Mouse (Mus musculus) macrophage (primary cell): ENCODE measurements around the gene Rab43. TPM values are rescaled to one million over a fixed set of nuclear protein-coding genes. Genes with fewer than 3 reads are reported as not detected.

ENCODE experiments used
- H3K27ac ChIP-seq: fragments of 350-480 bp; formaldehyde crosslinking; 2 replicates; pipeline ENCODE4 v1.9.0; 2021
- H3K36me3 ChIP-seq: fragments of 350-480 bp; formaldehyde crosslinking; 2 replicates; pipeline ENCODE4 v1.9.0; 2021; ENCODE audit errors: inconsistent target
- H3K4me3 ChIP-seq: fragments of 350-480 bp; formaldehyde crosslinking; 2 replicates; pipeline ENCODE4 v1.9.0; 2021; ENCODE audit errors: inconsistent target
- H3K79me2 ChIP-seq: fragments of 350-480 bp; formaldehyde crosslinking; 2 replicates; pipeline ENCODE4 v1.9.0; 2021; ENCODE audit errors: inconsistent target
- whole genome bisulfite sequencing: methylation state at CpG from one replicate; pipeline ENCODE4 v1.1.7; 2026; ENCODE audit warnings: inconsistent platforms; ENCODE audit not compliant: missing documents; 5-methylcytosine and 5-hydroxymethylcytosine counted together
- polyA plus RNA-seq: library from polyadenylated mRNA; stranded (reverse); fragments of 250-400 nt; gene quantifications from 3 replicates; pipeline ENCODE4 v1.2.4, GENCODE M21; 2018; ENCODE audit warnings: inconsistent platforms

Rab43 gene
- polyA plus RNA-seq, 1 experiment from 2014 or later = 35.5 TPM

- Histone ChIP-seq H3K27ac (no peak overlapping the region), H3K79me2 (no peaks in the 10 kb centered on the region), H3K36me3 (no peaks in the 10 kb centered on the region), H3K4me3 (no peak overlapping the region)
- 75% methylated on average over 4 of the region's 4 CpGs for WGBS
Observed at GRCm38 (mm10) chr6:87763376-87764280, 48.3 kb downstream of the Rab43 start.

DNA sequence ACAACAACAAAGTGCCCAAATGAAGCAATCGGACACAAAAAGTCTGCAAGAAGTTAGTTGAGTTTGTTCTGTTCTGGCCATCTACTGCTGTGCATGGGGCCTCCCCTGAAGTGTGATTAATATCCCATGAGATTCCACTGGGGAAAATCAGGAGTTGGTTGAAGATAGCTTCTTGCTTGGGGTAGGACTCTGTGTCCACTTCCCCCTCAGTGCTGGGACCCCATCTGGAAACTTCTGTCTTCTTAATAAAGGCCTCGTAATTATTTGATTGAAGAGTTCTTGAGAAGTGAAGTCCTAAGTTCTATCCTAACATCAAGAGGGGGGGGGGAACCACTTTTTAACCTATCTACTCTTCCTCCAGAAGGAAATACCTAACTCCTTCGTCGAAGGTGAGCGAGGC lies 49.8 kb downstream of the Rab43 start:
- Histone ChIP-seq H3K79me2 (no peaks in the 10 kb centered on the region), H3K27ac (no peak overlapping the region), H3K36me3 (no peaks in the 10 kb centered on the region), H3K4me3 (no peak overlapping the region)
- WGBS = 73% methylated on average over 5 of the region's 5 CpGs

DNA sequence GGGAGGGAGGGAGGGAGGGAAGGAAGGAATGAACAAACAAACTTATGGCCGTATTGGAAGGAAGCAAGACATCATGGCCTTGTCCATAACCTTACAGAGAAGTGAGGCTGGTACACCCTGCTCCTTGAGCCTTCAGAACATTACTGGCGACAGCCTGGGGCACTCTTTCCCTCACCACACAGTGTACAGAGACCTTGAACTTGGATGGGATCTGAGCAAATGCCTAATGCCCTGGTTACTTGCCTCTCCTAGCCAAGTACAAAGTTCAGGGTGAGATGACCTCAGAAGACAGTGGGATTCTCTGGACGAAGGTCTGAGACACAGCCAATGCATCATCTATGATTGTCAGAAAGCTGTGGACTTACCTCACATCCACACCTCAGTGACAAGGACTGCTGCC lies 52.1 kb downstream of the Rab43 start:
- H3K36me3 ChIP-seq = no peaks in the 10 kb centered on the region
- no peaks in the 10 kb centered on the region for H3K79me2 ChIP-seq
- WGBS = 77% methylated on average over 3 of the region's 3 CpGs
- no peak overlapping the region for H3K27ac ChIP-seq
- H3K4me3 ChIP-seq = no peak overlapping the region

GRCm38 (mm10) chr6:87759404-87759803 lies 52.6 kb downstream of the Rab43 start:
- 100% methylated on average over 3 of the region's 3 CpGs for WGBS
- Histone ChIP-seq H3K79me2 (no peaks in the 10 kb centered on the region), H3K36me3 (no peaks in the 10 kb centered on the region), H3K27ac (no peak overlapping the region), H3K4me3 (no peak overlapping the region)

DNA sequence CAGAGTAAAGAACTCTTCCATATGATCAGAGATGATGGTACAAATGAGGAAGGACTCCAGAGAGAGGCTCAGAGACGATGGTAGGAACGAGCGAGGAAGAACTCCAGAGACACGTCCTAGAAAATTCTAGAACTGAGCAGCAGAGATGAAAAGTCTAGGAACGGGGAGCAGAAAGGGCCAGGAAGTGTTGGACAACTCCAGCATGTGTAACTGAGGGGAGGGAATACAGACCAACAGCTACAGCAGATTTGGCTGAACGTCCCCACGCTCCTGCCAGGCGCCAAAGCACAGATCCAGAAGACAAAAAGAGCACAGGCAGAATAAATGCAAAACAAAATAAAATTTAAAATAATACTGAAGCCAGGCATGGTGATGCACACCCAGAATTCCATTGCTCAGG lies 55.1 kb downstream of the Rab43 start:
- Histone ChIP-seq H3K27ac (no peak overlapping the region), H3K36me3 (no peaks in the 10 kb centered on the region), H3K4me3 (no peak overlapping the region), H3K79me2 (no peaks in the 10 kb centered on the region)
- 91% methylated on average over 8 of the region's 8 CpGs for WGBS

DNA sequence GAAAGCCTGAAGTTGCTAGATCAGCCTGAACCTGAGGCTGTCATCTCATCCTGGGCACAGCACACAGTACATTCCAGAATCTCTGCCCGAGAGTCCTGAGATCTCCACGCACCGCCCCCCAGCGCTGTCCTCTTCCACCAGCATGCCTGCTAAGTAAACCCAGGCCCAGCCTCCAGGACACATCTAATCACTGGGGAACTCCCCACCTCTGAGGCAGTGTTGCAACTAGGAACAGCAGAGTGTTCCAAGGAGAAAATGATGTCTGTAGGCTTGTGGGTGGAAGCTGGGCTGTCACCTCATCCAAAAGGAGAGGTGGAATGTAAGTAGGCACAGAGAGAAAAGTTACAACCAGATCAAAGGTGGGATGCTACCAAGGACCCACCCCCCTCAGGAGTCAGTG lies 56.8 kb downstream of the Rab43 start:
- Histone ChIP-seq H3K36me3 (no peaks in the 10 kb centered on the region), H3K79me2 (no peaks in the 10 kb centered on the region), H3K27ac (no peak overlapping the region), H3K4me3 (no peak overlapping the region)
- 94% methylated on average over 4 of the region's 4 CpGs for WGBS

DNA sequence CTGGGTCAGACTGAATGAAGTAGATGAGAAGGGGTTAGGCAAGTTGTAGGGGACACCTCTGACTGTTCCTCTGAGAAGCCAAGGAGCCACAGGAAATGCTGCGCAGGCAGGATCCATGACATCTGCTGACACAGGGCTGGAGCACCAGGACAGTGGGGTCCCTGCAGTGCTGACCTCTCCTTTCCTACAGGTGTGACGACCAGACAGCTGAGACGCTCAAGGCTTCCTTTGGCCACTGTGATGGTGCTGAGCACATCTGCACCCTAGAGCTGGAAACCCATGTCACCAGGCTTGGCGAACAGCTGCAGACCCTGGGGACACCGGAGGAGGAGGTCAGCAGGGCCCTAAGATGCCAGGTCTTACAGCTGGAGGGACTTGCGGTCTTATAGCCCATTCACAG lies 60.4 kb downstream of the Rab43 start:
- WGBS = 97% methylated on average over 6 of the region's 6 CpGs
- Histone ChIP-seq H3K79me2 (no peaks in the 10 kb centered on the region), H3K27ac (no peak overlapping the region), H3K4me3 (no peak overlapping the region), H3K36me3 (no peaks in the 10 kb centered on the region)

DNA sequence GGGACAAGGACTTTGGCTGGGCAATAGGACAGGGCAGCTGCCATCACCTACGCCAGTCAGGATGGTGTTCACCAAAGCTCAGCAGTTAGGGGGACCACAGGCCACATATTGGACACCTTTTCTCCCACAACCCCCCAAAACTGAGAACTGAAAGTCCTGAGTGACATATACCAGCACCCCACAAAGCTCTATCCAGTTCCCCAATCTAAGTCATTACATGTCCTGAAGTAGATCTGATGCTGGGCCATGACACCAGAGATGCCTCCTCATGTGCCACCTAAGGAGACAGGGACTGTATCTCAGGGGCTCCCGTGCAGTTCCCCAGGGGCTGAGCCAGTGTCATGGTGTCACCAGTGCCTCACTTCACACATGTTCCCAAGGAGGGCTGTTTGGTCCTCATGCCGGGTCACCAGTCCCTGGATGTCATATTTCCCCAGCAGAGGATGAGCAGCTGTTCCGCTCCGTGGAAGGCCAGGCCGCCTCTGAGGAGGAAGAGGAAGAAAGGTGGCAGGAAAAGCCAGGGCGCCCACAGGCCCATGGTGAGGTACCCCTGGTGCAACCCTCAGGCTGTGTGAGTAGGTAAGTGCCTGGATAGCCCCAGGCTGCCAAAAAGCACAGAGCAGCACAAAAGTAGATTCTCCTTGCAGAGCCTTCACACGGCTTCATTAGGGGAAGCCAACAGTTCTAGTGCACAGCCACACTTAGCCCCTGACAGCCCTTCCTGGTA lies 61.6 kb downstream of the Rab43 start:
- no peak overlapping the region for H3K27ac ChIP-seq
- H3K36me3 ChIP-seq = no peaks in the 10 kb centered on the region
- H3K4me3 ChIP-seq = no peak overlapping the region
- 25% methylated on average over 8 of the region's 8 CpGs for WGBS
- H3K79me2 ChIP-seq = no peaks in the 10 kb centered on the region

- WGBS = 97% methylated on average over 6 of the region's 6 CpGs
- Histone ChIP-seq H3K4me3 (no peak overlapping the region), H3K79me2 (no peaks in the 10 kb centered on the region), H3K27ac (no peak overlapping the region), H3K36me3 (no peaks in the 10 kb centered on the region)
Observed at GRCm38 (mm10) chr6:87748531-87748930, 63.4 kb downstream of the Rab43 start.

GRCm38 (mm10) chr6:87748078-87748477 lies 63.9 kb downstream of the Rab43 start:
- Histone ChIP-seq H3K36me3 (no peaks in the 10 kb centered on the region), H3K4me3 (no peak overlapping the region), H3K27ac (no peak overlapping the region), H3K79me2 (no peaks in the 10 kb centered on the region)
- 12% methylated on average over 2 of the region's 2 CpGs for WGBS

GRCm38 (mm10) chr6:87746849-87747248 lies 65.1 kb downstream of the Rab43 start:
- Histone ChIP-seq H3K36me3 (no peaks in the 10 kb centered on the region), H3K79me2 (no peaks in the 10 kb centered on the region), H3K27ac (no peak overlapping the region), H3K4me3 (no peak overlapping the region)
- 68% methylated on average over 2 of the region's 2 CpGs for WGBS

DNA sequence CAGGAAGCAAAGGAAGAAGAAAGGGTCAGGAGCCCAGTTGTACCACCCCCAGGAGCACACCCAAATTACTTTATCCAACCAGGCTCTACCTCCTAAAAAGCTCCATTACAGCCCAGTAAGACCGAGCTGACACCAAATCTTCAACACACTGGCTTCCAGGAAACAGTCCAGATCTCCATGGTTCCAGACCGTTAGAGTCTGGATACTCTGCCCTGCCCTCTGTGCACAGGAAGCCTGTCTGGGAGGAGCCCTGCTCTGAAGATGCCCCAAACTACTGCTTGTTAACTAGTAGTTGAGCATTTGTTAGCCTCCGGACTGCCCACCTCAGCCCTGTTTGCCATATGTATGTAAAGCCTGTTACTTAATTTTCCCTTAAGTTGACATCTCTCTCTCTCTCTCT lies 65.9 kb downstream of the Rab43 start:
- 79% methylated on average over 3 of the region's 3 CpGs for WGBS
- H3K79me2 ChIP-seq = no peaks in the 10 kb centered on the region
- H3K27ac ChIP-seq = no peak overlapping the region
- no peak overlapping the region for H3K4me3 ChIP-seq
- H3K36me3 ChIP-seq = no peaks in the 10 kb centered on the region

DNA sequence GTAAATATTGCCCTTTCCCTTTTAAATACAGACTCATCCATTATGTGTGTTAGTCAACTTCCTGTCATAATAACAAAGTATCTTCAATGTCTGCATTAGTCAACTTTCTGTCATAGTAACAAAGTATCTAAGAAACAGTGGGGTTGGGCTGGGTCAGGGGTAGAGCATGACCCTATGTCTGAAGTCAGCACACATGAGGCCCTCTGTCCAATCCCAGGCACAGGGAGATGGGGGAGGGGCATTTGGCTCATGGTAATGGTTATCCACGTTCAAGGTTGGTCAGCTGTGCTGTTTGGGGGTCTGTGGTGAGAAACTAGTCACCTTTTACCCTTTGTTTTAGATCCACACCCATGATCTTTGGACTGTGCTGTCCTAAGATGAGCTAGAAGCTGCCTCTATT lies 66.7 kb downstream of the Rab43 start:
- Histone ChIP-seq H3K79me2 (no peaks in the 10 kb centered on the region), H3K27ac (no peak overlapping the region), H3K36me3 (no peaks in the 10 kb centered on the region), H3K4me3 (no peak overlapping the region)
- 40% methylated on average over 1 of the region's 1 CpGs for WGBS

DNA sequence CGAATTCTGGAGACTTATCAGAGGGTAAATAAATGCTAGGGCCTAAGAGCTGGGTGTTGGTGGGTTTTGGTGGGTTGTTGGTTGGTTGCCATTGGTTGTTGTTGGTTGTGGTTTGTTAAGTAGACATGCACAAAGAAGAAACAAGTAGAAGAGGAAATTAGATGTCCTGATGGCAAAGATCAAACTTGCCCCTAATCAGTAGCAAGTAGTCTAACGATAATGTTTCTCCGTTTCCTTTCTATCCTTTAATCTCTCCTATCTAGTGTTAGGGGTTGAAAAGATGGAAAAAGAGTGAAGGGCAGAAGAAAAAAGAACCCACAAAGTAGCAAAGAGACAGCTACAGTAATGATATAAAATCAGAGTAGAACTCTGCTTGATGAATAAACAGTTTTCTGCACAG lies 67.3 kb downstream of the Rab43 start:
- Histone ChIP-seq H3K27ac (no peak overlapping the region), H3K36me3 (no peaks in the 10 kb centered on the region), H3K4me3 (no peak overlapping the region), H3K79me2 (no peaks in the 10 kb centered on the region)
- WGBS = 94% methylated on average over 3 of the region's 3 CpGs

DNA sequence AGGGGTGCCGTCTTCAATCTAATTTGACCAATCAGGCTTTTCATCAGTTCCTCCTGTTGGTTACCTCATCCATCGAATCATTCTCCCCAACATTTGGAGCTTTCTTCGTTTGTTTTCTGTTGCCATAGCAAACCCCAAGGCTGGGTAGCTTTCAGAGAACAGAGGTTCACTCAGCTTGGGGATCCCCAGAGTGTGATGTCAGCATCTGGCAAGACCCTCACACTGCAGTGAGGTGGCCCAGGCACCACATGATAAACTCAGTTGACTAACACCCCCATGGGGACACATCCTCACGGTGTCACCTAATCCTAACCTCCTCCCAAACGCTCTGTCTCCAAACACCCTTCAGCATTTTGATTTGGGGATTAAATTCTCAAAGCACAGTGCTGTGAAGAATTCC lies 68.7 kb downstream of the Rab43 start:
- H3K4me3 ChIP-seq = no peak overlapping the region
- 96% methylated on average over 5 of the region's 5 CpGs for WGBS
- H3K27ac ChIP-seq = no peak overlapping the region
- H3K79me2 ChIP-seq = no peaks in the 10 kb centered on the region
- H3K36me3 ChIP-seq = no peaks in the 10 kb centered on the region
